Mouse (Mus musculus) T-cell, adult 2 months (primary cell): ENCODE measurements around the gene Rai14.

Source experiments
- DNase-seq: peaks from one replicate; pipeline ENCODE4 v3.0.0; 2022; ENCODE audit warnings: low spot score

Rai14 gene

GRCm38 (mm10) chr15:10720671-10721070, 6.2 kb upstream of the Rai14 start:
- DNase-seq: no peak

- DNase-seq: no peak
Observed at GRCm38 (mm10) chr15:10720188-10720587, 5.8 kb upstream of the Rai14 start.

- DNase-seq: no peak
Observed at GRCm38 (mm10) chr15:10719511-10719910, 5.1 kb upstream of the Rai14 start.

- DNase-seq: no peak
Observed at GRCm38 (mm10) chr15:10718763-10719162, 4.3 kb upstream of the Rai14 start.

GRCm38 (mm10) chr15:10717284-10717683, 2.9 kb upstream of the Rai14 start:
- no peak for DNase-seq

- DNase-seq: no peak
Observed at GRCm38 (mm10) chr15:10715966-10716365, 1.5 kb upstream of the Rai14 start.

- no peak for DNase-seq
Observed at GRCm38 (mm10) chr15:10715139-10715505, 698 bp upstream of the Rai14 start.

GRCm38 (mm10) chr15:10713626-10714316, 653 bp downstream of the Rai14 start:
- no peak for DNase-seq

- DNase-seq: no peak
Observed at GRCm38 (mm10) chr15:10713181-10713625, 1.2 kb downstream of the Rai14 start.

- DNase-seq: no peak
Observed at GRCm38 (mm10) chr15:10712288-10712687, 2.1 kb downstream of the Rai14 start.

GRCm38 (mm10) chr15:10711231-10711630, 3.2 kb downstream of the Rai14 start:
- DNase-seq: no peak

- DNase-seq: no peak
Observed at GRCm38 (mm10) chr15:10708591-10709272, 5.7 kb downstream of the Rai14 start.

- DNase-seq: no peak
Observed at GRCm38 (mm10) chr15:10707109-10707508, 7.3 kb downstream of the Rai14 start.

GRCm38 (mm10) chr15:10706414-10706813, 8.0 kb downstream of the Rai14 start:
- DNase-seq: no peak

- no peak for DNase-seq
Observed at GRCm38 (mm10) chr15:10705752-10706151, 8.7 kb downstream of the Rai14 start.

- DNase-seq: no peak
Observed at GRCm38 (mm10) chr15:10704328-10704727, 10.1 kb downstream of the Rai14 start.

- no peak for DNase-seq
Observed at GRCm38 (mm10) chr15:10701571-10701970, 12.9 kb downstream of the Rai14 start.

GRCm38 (mm10) chr15:10700891-10701466, 13.4 kb downstream of the Rai14 start:
- no peak for DNase-seq

- DNase-seq: no peak
Observed at GRCm38 (mm10) chr15:10696478-10697234, 17.8 kb downstream of the Rai14 start.

GRCm38 (mm10) chr15:10692627-10693026, 21.8 kb downstream of the Rai14 start:
- no peak for DNase-seq

GRCm38 (mm10) chr15:10691481-10691880, 22.9 kb downstream of the Rai14 start:
- DNase-seq: no peak

GRCm38 (mm10) chr15:10690973-10691372, 23.5 kb downstream of the Rai14 start:
- no peak for DNase-seq

- no peak for DNase-seq
Observed at GRCm38 (mm10) chr15:10690219-10690618, 24.2 kb downstream of the Rai14 start.
